Mouse (Mus musculus) heart, postnatal 0 days (tissue): ENCODE measurements around the gene Prpf4. TPM values are rescaled to one million over a fixed set of nuclear protein-coding genes. Genes with fewer than 3 reads are reported as not detected.
A peak's percentile ranks its signal among the peaks of the same experiment; 100 is the strongest.

ENCODE experiments used
- ATAC-seq: fragments of 200-750 bp; cut with Nextera tagmentation; 2 replicates; pipeline ENCODE4 v1.8.0; 2017; ENCODE audit warnings: low read depth, moderate number of reproducible peaks, moderate library complexity; ENCODE audit not compliant: insufficient read depth
- DNase-seq: peaks from one replicate; pipeline ENCODE4 v3.0.0-alpha.2; 2016; ENCODE audit warnings: low spot score
- H3K27ac ChIP-seq: fragments of 300-500 bp; sonication (generic); 2 replicates; pipeline ENCODE4 v1.5.1; 2014; ENCODE audit warnings: low read depth, mild to moderate bottlenecking
- H3K27me3 ChIP-seq: fragments of 300-500 bp; sonication (generic); 2 replicates; pipeline ENCODE4 v1.6.1; 2014; ENCODE audit warnings: low read length, mixed read lengths; ENCODE audit not compliant: control insufficient read depth, insufficient read depth
- H3K36me3 ChIP-seq: fragments of 300-500 bp; sonication (generic); replicated peaks from 2 replicates; pipeline ENCODE4 v1.6.1; 2014; ENCODE audit warnings: low read length, mixed read lengths; ENCODE audit not compliant: control insufficient read depth, insufficient read depth
- H3K4me1 ChIP-seq: fragments of 300-500 bp; sonication (generic); 2 replicates; pipeline ENCODE4 v1.6.1; 2014; ENCODE audit warnings: antibody characterized with exemption; ENCODE audit not compliant: control insufficient read depth, insufficient read depth
- H3K4me2 ChIP-seq: fragments of 300-500 bp; sonication (generic); 2 replicates; pipeline ENCODE4 v1.6.1; 2014; ENCODE audit warnings: low read depth, mild to moderate bottlenecking, low read length, moderate library complexity
- H3K4me3 ChIP-seq: fragments of 300-500 bp; sonication (generic); 2 replicates; pipeline ENCODE4 v1.5.1; 2014; ENCODE audit warnings: low read depth, low read length
- H3K9ac ChIP-seq: fragments of 300-500 bp; sonication (generic); replicated peaks from 2 replicates; pipeline ENCODE4 v1.6.1; 2014; ENCODE audit warnings: low read depth, low read length, mixed read lengths
- H3K9me3 ChIP-seq: fragments of 300-500 bp; sonication (generic); replicated peaks from 2 replicates; pipeline ENCODE4 v1.6.1; 2016; ENCODE audit warnings: low read length; ENCODE audit not compliant: control insufficient read depth
- CTCF ChIP-seq: IDR thresholded peaks from 2 replicates; pipeline ENCODE4 v1.5.1; 2016; ENCODE audit warnings: antibody characterized with exemption, control low read depth, low read depth
- EP300 ChIP-seq: IDR thresholded peaks from 2 replicates; pipeline ENCODE4 v1.6.1; 2016; ENCODE audit warnings: antibody characterized with exemption, low read depth
- WGBS: fragments of 180-500 bp; shearing (Covaris S2); extraction: QIAGEN DNeasy Blood & Tissue Kit; methylation state at CpG from one replicate; pipeline ENCODE4 v1.1.7; 2014; 5-methylcytosine and 5-hydroxymethylcytosine counted together
- polyA plus RNA-seq: library from polyadenylated mRNA; unstranded; fragments of >200 nt; fragmentation: Nextera tagmentation; extraction: Ambion mirVana; gene quantifications from 2 replicates; pipeline ENCODE4 v1.2.1, GENCODE M21; 2015
- total RNA-seq: library from RNA; depleted of rRNA; stranded (reverse); fragments of >200 nt; gene quantifications from 2 replicates; pipeline ENCODE4 v1.2.3, GENCODE M21; 2014; ENCODE audit warnings: low replicate concordance

Prpf4 gene
- total and polyA plus RNA-seq, 2 experiments from 2014 or later: 8.1 to 16.7 TPM

DNA sequence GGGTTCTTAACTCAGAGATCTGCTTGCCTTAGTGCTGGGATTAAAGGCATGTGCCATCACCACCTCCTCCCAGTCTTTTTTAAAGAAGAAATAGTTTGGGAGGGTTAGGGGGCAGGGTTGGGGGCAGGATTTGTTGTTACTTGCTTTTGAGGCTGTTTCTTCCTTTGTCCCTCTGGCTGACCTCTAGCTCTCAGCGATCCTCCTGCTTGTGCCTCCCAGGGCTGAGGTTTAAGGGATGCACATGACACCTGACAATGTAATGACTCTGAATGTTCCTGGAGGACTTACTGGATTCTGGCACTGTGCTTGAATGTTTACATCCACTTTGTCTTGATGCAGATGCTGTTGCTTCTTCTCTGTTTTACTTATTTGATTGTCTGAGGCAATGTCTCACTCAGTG lies 36.2 kb upstream of the Prpf4 start:
- no peak overlapping the region for H3K9ac ChIP-seq
- H3K9me3 ChIP-seq: no peaks in the 10 kb centered on the region
- no peaks in the 10 kb centered on the region for H3K27me3 ChIP-seq
- no peak overlapping the region for H3K27ac ChIP-seq
- H3K4me2 ChIP-seq: no peak overlapping the region
- H3K4me3 ChIP-seq: no peak overlapping the region
- ATAC-seq (no peak), DNase-seq (no peak)
- no peaks in the 10 kb centered on the region for H3K36me3 ChIP-seq
- TF ChIP-seq EP300: no peak
- no peak for TF ChIP-seq CTCF
- peaks cover 29% of the 10 kb centered on the region for H3K4me1 ChIP-seq
- 18% methylated on average over 1 of the region's 1 CpGs for WGBS

DNA sequence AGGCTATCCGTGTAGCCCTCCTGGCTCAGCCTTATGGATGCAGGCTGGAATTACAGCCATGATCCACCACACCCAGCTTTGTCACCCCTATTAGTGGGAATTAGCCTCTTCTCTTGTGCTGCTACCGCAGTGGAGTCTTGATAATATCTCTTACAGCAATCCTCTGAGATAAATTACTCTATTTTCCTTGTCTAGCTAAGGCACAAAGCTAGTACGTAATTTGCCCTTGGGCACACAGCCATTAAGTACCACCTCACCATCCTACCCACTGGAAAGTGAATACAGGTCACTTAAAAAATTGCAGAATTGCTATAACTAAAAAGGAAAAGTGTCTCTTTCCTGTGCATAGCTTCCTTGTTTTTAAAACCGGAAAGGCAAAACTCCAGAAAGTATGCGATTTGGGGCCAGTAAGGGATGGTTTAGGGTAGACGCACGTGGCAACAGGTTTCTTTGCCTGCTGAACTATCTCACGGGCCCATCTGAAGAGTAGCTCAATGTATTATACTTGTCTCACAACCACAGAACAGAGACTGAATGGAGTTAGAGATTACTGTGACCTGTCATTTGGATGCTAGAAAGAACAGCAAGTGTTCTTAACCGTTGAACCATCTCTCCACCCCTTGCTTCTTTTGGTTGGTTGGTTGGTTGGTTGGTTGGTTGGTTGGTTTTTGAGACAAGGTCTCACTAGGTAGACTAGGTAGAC lies 35.6 kb upstream of the Prpf4 start:
- no peak for TF ChIP-seq CTCF
- no peak for TF ChIP-seq EP300
- Histone ChIP-seq H3K4me1 (peaks cover 29% of the 10 kb centered on the region), H3K4me3 (no peak overlapping the region), H3K27ac (no peak overlapping the region), H3K36me3 (no peaks in the 10 kb centered on the region), H3K9ac (no peak overlapping the region), H3K9me3 (no peaks in the 10 kb centered on the region), H3K27me3 (no peaks in the 10 kb centered on the region), H3K4me2 (no peak overlapping the region)
- 85% methylated on average over 9 of the region's 9 CpGs for WGBS
- no peak for DNase-seq
- no peak for ATAC-seq

DNA sequence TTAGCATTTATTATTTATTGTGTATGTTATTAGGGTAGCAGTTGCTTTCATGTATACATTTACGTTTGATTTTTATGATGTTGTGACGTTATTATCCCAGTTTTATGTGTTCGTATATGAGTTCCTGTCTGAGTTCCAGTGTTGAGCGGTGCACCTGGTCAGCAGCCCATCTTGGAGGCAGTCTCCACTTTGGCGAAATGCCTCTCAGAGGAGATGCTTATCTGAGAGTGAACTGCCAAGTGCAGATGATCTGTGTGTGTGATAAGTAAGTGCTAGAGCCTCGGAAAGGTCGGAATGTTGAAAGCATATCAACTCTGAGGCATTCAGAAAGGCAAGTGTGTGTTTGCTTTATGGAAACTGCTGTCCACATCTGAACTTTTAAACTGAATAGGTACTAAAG lies 34.9 kb upstream of the Prpf4 start:
- Histone ChIP-seq H3K27me3 (no peaks in the 10 kb centered on the region), H3K4me3 (no peak overlapping the region), H3K36me3 (no peaks in the 10 kb centered on the region), H3K4me1 (peaks cover 29% of the 10 kb centered on the region), H3K4me2 (no peak overlapping the region), H3K9me3 (no peaks in the 10 kb centered on the region), H3K27ac (no peak overlapping the region), H3K9ac (no peak overlapping the region)
- ATAC-seq: no peak
- TF ChIP-seq EP300 (no peak), CTCF (no peak)
- WGBS: 64% methylated on average over 7 of the region's 7 CpGs
- no peak for DNase-seq

DNA sequence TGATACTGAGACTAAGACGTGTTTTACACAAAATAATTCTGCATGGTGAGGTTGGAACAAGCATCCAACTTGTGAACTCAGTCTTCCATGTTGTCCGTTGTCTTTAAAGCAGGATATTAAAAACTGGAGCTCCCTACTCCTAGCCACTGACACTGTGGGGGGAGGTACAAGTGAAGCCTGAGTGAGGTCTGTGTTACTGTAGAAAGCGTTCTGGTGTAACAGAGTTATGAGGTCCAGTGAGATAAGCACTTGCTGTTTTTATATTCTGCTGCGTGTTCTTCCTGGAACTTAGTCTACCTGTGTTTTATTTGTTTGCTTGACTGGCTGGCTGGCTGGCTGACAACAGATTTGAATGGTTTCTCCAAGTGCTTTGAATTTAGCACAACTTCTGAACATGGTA lies 34.3 kb upstream of the Prpf4 start:
- H3K27ac ChIP-seq: peak overlapping the region; percentile 64
- DNase-seq (no peak), ATAC-seq (no peak)
- H3K4me1 ChIP-seq: peaks cover 25% of the 10 kb centered on the region; the same call in 1 of the 2 replicates
- TF ChIP-seq CTCF (no peak), EP300 (no peak)
- 28% methylated on average over 4 of the region's 4 CpGs for WGBS
- no peaks in the 10 kb centered on the region for H3K27me3 ChIP-seq
- H3K36me3 ChIP-seq: no peaks in the 10 kb centered on the region
- peak overlapping the region; percentile 29; the same call in 1 of the 2 replicates for H3K4me2 ChIP-seq
- no peak overlapping the region for H3K4me3 ChIP-seq
- H3K9ac ChIP-seq: no peak overlapping the region
- H3K9me3 ChIP-seq: no peaks in the 10 kb centered on the region

DNA sequence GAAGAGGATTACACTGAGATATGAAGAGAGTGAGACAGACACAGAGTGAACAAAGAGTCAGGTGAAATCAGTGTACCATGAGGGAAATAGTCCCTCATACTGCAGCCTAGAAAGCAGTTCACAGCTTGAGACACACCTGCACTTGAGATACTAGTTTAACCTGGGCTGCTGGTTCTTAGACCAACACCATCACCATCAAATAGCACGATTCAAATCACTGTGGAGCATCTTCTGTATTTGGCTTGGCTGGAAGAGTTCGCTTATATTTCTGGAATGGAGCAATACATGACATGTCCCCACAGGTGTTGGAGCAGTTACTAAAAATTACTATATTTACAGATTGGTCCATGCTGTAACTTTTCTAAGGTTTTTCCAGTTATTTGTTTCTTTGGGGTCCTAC lies 32.5 kb upstream of the Prpf4 start:
- 87% methylated on average over 2 of the region's 2 CpGs for WGBS
- Histone ChIP-seq H3K9me3 (no peaks in the 10 kb centered on the region), H3K4me3 (no peak overlapping the region), H3K36me3 (no peaks in the 10 kb centered on the region), H3K4me2 (no peak overlapping the region), H3K4me1 (peaks cover 17% of the 10 kb centered on the region; the same call in 1 of the 2 replicates), H3K27ac (no peak overlapping the region), H3K9ac (no peak overlapping the region), H3K27me3 (no peaks in the 10 kb centered on the region)
- TF ChIP-seq EP300: no peak
- TF ChIP-seq CTCF: no peak
- ATAC-seq (no peak), DNase-seq (no peak)
